Mouse (Mus musculus): ENCODE results near the gene Plaur.
"Not testable (repeated sequence)": the region's sequence is repeated elsewhere in the genome, so short reads cannot be mapped to it uniquely, and the experiment has no call there.

Gene Plaur

GRCm38 (mm10) chr7:24506838-24507725, 44.8 kb downstream of the Plaur start, which contains the start of gene Zfp428:
TSS of gene Zfp428 (plus strand) at chr7:24507006.
- peak; percentile 95 for DNase-seq (ENCODE audit: low read depth, low spot score)

DNA sequence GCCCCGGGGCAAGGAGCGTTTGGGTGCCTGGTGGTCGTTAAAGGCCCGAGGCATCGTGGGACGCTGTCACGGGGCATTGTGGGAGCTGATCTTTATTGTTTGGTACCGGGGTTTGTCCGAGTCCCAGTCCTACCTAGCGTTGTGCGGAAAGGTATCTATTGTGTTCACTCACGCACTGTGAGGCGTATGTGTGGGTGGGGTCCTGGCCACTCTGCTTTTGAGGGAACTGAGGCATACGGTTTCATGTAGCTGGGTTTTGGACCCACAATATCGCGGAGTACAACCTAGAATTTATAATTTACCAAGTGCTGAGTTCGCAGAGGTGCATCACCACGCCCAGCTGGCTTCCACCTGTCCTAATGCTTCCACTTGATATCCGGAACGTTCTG, 45.4 kb downstream of the Plaur start:
- DNase-seq (ENCODE audit: low read depth, low spot score), result no peak

DNA sequence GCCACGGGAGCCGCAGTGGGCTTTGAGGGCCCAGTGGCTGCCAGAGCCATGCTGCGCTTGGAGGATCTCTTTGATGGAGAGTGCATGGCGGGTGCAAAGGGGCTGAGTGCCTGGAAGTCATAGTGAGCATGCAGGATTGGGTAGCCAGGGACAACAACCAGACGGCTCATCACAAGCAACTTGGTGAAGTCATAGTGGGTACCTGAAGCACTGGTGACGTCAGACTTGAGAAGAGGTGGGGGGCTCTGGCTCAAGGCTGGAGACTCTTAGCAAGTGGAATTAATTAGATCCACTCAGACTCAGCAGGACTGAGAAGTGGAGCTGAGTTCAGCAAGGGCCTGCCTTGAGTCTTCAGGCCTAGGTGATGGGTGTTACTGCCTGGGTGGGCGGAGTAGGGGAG, 50.1 kb downstream of the Plaur start, which contains the start of gene AC161166.1:
Gene AC161166.1 (minus strand): TSS at position 101 of the 400 bp plus-strand sequence.
- DNase-seq (ENCODE audit: low read depth, low spot score), result no peak

DNA sequence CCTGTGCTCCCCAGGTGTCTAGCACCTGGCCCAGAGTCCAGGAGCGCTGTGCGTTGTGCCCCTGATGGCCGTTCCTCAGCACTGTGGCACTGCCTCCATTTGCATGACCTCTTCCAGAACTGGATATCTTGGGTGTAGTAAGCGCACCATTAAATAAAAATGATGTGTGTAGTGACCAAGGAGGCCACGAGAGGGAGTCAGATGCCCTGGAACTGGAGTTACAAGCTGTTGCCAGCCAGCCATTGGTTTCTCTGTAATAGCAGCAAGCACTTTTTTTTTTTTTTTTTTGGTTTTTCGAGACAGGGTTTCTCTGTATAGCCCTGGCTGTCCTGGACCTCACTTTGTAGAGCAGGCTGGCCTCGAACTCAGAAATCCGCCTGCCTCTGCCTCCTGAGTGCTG, 54.0 kb downstream of the Plaur start:
- not testable (repeated sequence) for DNase-seq (ENCODE audit: low read depth, low spot score)

DNA sequence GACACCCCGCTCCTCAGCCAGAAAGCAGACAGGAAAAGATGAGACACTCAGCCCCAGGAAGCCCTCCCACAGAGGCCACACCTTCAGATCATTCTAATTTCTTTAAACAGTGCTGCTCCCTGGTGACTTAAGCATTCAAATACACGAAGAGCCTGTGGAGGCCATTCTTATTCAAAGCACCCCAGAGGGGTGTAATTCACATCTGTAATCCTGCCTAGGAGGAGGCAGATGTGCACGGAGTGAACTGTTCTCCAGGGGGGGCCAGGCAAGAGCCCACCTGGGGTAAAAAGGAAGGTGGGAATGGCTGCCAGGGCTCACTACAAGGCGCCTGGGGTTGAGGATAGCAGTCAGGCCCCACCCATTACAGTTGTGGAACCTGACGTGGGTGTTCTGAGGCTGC, 54.8 kb downstream of the Plaur start:
- DNase-seq (ENCODE audit: low read depth, low spot score), result no peak

DNA sequence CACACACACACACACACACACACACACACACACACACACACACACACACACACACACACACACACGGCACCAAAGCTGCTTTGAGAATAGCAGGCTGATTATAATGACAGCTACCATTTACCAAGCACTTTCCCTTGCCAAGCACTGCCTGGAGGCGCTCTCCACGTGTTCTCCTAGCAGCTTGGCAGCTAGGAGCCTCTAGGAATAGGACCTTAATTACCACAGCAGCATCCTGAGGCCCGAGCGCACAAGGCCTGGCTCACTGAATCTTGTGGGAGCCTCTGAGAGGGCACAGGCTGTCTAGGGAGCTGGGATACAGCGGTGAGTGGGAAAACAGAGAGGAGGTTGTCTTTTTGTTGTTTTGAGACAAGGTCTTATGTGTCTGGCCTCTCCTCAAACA, 55.4 kb downstream of the Plaur start:
- DNase-seq (ENCODE audit: low read depth, low spot score), result no peak

DNA sequence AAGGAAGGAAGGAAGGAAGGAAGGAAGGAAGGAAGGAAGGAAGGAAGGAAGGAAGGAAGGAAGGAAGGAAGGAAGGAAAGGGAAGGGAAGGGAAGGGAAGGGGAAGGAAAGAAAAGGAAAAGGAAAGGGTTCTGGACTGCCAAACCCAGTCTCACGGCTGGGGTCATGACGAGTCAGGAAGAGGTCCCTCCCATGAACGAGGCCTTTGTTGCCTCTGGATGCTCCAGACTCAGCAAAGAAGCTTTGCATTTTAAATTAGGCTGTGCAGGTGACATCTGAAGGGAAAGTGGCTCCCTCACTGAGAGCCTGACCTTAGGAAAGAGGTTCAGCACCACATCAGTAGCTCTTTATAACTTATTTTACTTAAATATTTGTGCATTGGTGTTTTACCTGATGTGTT, 56.8 kb downstream of the Plaur start:
- DNase-seq (ENCODE audit: low read depth, low spot score), result no peak

- DNase-seq (ENCODE audit: low read depth, low spot score), result not testable (repeated sequence)
These were observed 57.8 kb downstream of the Plaur start for GRCm38 (mm10) chr7:24520054-24520453.

GRCm38 (mm10) chr7:24522805-24523204, 60.5 kb downstream of the Plaur start:
- no peak for DNase-seq (ENCODE audit: low read depth, low spot score)

- no peak for DNase-seq (ENCODE audit: low read depth, low spot score)
These were observed 61.4 kb downstream of the Plaur start for GRCm38 (mm10) chr7:24523723-24524122.

- DNase-seq (ENCODE audit: low read depth, low spot score), result no peak
These were observed 62.7 kb downstream of the Plaur start for GRCm38 (mm10) chr7:24524978-24525377.
